Mouse (Mus musculus) large intestine, adult 2 months (tissue): Measurements from ENCODE around the gene Olfr229. TPM values are rescaled to one million over a fixed set of nuclear protein-coding genes. Genes with fewer than 3 reads are reported as not detected.
"Not testable (repeated sequence)": the region's sequence is repeated elsewhere in the genome, so short reads cannot be mapped to it uniquely, and the experiment has no call there.

Source experiments
- DNase-seq: peaks from one replicate; pipeline ENCODE4 v3.0.0-alpha.2; 2012; ENCODE audit warnings: low read depth, low spot score
- WGBS: fragments of 180-500 bp; shearing (Covaris S2); methylation state at CpG from one replicate; pipeline ENCODE4 v1.1.7; 2018; 5-methylcytosine and 5-hydroxymethylcytosine counted together
- polyA plus RNA-seq: library from polyadenylated mRNA; depleted of rRNA; stranded (reverse); fragments of >200 nt; gene quantifications from 2 replicates; pipeline ENCODE4 v1.2.3, GENCODE M21; 2012; rRNA removed

Gene Olfr229
- polyA plus RNA-seq: not detected in 2 replicates

DNA sequence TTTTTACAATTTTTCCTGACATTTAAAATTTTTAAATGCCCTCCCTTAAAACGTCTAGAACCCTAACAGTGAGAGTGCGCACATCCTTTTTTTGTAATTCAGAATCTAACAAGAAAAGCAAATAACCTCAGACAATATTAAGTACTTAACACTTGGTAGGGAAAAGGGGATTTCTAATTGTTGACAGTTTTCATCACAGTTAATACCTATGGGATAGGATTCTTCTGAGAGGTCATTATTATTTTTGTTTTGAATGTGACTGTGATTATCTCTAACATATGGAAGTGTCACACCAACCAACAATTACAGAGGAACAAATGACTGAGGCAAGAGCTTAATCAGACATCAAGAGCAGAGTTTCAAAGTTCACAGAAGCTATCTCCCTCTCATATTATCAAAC, at the start of gene Olfr229:
Gene Olfr229 (plus strand): TSS at position 301 of the 400 bp plus-strand sequence.
- no peak for DNase-seq
- WGBS: 67% methylated on average over 2 of the region's 2 CpGs

- 61% methylated on average over 2 of the region's 2 CpGs for WGBS
- no peak for DNase-seq
Measured at GRCm38 (mm10) chr9:39866122-39866521, 41.0 kb upstream of the Olfr229 start, which contains the start of gene Olfr972. TSS of gene Olfr972 (plus strand) at chr9:39866422.

DNA sequence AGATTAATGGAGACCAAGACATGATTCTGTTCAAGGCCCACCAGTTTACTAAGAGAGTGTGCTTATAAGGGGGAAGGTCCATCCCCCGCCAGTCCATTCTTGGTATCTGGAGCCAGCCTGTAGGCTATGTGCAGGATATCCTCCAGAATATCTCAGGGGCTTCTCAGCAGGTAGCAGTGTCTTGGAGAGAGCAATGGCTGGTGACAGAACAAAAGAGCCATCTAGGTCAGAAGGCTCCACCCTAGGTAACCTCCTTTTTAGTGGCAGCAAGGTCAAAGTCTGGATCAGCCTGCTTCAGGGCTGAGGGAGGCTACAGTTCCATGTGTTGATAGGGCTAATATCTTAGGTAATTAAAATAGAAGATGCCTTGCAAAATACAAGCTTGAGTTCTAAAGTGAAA, 35.1 kb upstream of the Olfr229 start:
- not testable (repeated sequence) for DNase-seq
- WGBS: 72% methylated on average over 1 of the region's 1 CpGs

- no CpG with 5 or more reads among the region's 4 CpGs for WGBS
- DNase-seq: not testable (repeated sequence)
Measured at GRCm38 (mm10) chr9:39877541-39878396, 29.4 kb upstream of the Olfr229 start.

- DNase-seq: no peak
- 55% methylated on average over 6 of the region's 6 CpGs for WGBS
Measured at GRCm38 (mm10) chr9:39905106-39905505, 2.0 kb upstream of the Olfr229 start.

DNA sequence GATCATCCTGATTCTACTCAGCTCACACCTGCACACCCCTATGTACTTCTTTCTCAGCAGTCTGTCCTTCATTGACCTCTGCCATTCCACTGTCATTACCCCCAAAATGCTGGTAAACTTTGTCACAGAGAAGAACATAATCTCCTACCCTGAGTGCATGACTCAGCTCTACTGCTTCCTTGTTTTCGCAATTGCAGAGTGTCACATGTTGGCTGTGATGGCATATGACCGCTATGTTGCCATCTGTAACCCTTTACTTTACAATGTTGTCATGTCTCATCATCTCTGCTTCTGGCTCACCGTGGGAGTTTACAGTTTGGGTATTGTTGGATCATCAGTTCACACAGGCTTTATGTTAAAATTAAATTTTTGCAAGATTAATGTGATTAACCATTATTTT, 2.8 kb downstream of the Olfr229 start:
- 65% methylated on average over 3 of the region's 3 CpGs for WGBS
- no peak for DNase-seq

DNA sequence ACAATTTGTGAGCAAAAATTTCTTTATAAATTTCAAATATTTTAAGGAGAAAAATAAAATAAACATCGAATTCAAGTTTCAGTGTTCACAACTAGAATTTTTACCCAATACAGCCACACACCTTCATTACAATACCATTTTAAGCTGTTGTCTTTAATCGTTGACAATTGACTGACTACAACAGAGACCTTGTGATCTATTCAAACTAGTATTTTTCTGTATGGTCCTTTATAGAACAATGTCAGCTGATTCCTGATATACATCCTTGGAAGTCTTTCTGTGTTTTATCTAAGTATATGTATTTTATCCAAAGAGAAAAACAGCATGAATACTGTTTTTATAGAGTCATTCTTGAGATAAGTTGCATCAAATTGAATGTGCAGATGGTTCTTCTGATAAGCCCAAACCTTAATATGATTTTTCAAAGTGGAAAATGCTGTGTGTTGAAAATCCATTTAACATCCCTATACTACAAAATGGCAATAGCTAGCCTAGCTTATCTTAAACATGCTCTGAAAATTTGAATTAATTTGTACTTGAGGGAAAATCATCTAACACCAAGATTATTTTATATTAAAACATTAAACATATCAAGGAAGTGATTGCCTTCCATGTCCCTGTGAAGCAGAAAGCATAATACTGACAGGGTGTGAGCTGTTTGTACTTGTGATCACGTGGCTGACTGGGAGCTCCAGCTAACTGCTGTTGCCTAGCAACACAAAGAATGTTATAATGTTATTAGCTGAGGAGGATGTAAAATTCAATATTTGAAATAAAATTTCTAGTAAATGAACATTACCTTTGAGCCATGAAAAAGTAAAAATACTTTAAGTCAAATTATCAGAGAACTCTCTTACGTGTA, 21.1 kb downstream of the Olfr229 start:
- no CpG with 5 or more reads among the region's 4 CpGs for WGBS
- DNase-seq: not testable (repeated sequence)

DNA sequence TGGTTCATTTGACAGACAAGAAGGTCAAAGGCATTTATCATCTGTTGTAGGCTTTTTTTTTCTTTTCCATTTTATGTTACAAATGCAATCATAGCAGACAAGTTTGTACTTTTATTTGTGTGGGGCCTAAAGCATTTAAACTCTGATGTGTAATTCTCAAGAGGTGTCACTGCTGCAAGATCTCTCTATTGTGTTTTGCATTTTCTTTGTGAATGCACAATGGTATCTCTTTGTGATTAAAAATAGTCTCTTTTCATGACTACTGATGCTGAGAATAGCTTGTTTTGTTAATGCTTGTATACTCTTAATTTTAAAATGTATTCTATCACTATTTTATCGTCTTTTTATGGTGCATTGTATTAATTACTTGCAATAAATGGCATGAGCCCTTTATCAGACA, 21.7 kb downstream of the Olfr229 start:
- WGBS: 57% methylated on average over 1 of the region's 1 CpGs
- DNase-seq: not testable (repeated sequence)

GRCm38 (mm10) chr9:39937201-39937600, 30.1 kb downstream of the Olfr229 start, which contains the start of gene Olfr974:
TSS of gene Olfr974 (plus strand) at chr9:39937501.
- 90% methylated on average over 1 of the region's 1 CpGs for WGBS
- no peak for DNase-seq

GRCm38 (mm10) chr9:39951946-39952345, 44.8 kb downstream of the Olfr229 start, which contains the start of gene Olfr975:
TSS of gene Olfr975 (minus strand) at chr9:39952046.
- 59% methylated on average over 1 of the region's 1 CpGs for WGBS
- no peak for DNase-seq

- DNase-seq: not testable (repeated sequence)
- 77% methylated on average over 8 of the region's 9 CpGs for WGBS
Measured at GRCm38 (mm10) chr9:39961033-39961432, 53.9 kb downstream of the Olfr229 start, which contains the start of gene Olfr976. TSS of gene Olfr976 (minus strand) at chr9:39961133.

Other genes with a start within 250 kb of the Olfr229 start
- gene Olfr963, start 240.1 kb upstream of the Olfr229 start, polyA plus RNA-seq: not detected in 2 replicates
- gene Olfr149, start 200.2 kb upstream of the Olfr229 start, polyA plus RNA-seq: not detected in 2 replicates
- not detected in 2 replicates for gene Olfr965, start 196.0 kb upstream of the Olfr229 start, polyA plus RNA-seq
- not detected in 2 replicates for gene Olfr150, start 176.4 kb upstream of the Olfr229 start, polyA plus RNA-seq
- gene Olfr967, start 161.1 kb upstream of the Olfr229 start, polyA plus RNA-seq: not detected in 2 replicates
- gene Olfr968, start 124.1 kb upstream of the Olfr229 start, polyA plus RNA-seq: not detected in 2 replicates
- gene Olfr969, start 116.4 kb upstream of the Olfr229 start, polyA plus RNA-seq: not detected in 2 replicates
- not detected in 2 replicates for gene Olfr970, start 98.5 kb upstream of the Olfr229 start, polyA plus RNA-seq
- not detected in 2 replicates for gene Olfr971, start 70.5 kb upstream of the Olfr229 start, polyA plus RNA-seq
- not detected in 2 replicates for gene Olfr972, start 40.9 kb upstream of the Olfr229 start, polyA plus RNA-seq
- gene Olfr974, start 30.2 kb downstream of the Olfr229 start, polyA plus RNA-seq: not detected in 2 replicates
- gene Olfr975, start 44.7 kb downstream of the Olfr229 start, polyA plus RNA-seq: not detected in 2 replicates
- gene Olfr976, start 53.8 kb downstream of the Olfr229 start, polyA plus RNA-seq: not detected in 2 replicates
- gene Olfr978, start 84.8 kb downstream of the Olfr229 start, polyA plus RNA-seq: not detected in 2 replicates
- gene Olfr979, start 96.1 kb downstream of the Olfr229 start, polyA plus RNA-seq: not detected in 2 replicates
- gene Olfr980, start 102.2 kb downstream of the Olfr229 start, polyA plus RNA-seq: not detected in 2 replicates
- gene Olfr981, start 114.1 kb downstream of the Olfr229 start, polyA plus RNA-seq: not detected in 2 replicates
- not detected in 2 replicates for gene Olfr982, start 166.5 kb downstream of the Olfr229 start, polyA plus RNA-seq
- gene Olfr983, start 186.3 kb downstream of the Olfr229 start, polyA plus RNA-seq: not detected in 2 replicates
- gene Olfr984, start 206.9 kb downstream of the Olfr229 start, polyA plus RNA-seq: not detected in 2 replicates
- not detected in 2 replicates for gene Olfr985, start 222.8 kb downstream of the Olfr229 start, polyA plus RNA-seq
- not detected in 2 replicates for gene Tmem225, start 240.8 kb downstream of the Olfr229 start, polyA plus RNA-seq